Mouse (Mus musculus) urinary bladder, postnatal 14 days (tissue): ENCODE measurements around the gene Pla2g2e.
"Not testable (repeated sequence)": the region's sequence is repeated elsewhere in the genome, so short reads cannot be mapped to it uniquely, and the experiment has no call there.

Experiments
- DNase-seq: peaks from one replicate; pipeline ENCODE4 v3.0.0; 2021; ENCODE audit warnings: low spot score

Gene Pla2g2e

DNA sequence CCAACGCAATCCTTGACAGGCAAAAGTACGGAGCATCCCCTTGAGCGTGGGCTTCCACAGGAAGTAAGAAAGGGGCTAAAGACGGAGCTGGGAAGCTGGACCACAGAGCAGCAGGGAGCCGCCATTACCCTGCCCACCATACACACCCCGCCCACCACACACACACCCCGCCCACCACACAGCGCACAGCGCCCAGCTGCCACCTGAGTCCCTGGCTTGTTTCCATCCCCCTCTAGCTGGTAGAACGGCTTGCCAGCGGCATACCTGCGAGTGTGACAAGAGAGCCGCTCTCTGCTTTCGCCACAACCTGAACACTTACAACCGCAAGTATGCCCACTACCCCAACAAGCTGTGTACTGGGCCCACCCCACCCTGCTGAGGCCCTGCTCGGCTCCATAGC, 4.4 kb downstream of the Pla2g2e start:
- no peak for DNase-seq

DNA sequence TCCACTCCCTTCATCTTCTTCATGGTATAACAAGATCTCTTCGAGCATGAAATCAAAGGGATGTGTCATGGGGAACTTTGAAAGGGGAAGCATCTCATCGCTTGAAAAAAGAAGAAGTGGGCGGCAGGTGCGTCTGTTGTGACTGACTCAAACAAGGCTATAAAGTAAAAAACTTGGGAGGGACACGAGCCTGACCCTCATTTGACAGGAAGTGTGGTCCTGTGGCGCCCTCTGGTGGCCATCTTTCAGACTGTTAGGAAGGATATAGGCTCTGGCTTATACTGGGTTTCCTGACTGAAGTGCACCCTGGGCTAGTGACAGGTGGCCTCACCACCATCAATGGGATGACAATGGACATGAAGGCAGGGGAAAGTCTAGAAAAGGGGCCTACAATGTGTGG, 6.5 kb downstream of the Pla2g2e start:
- DNase-seq: peak; percentile 91

DNA sequence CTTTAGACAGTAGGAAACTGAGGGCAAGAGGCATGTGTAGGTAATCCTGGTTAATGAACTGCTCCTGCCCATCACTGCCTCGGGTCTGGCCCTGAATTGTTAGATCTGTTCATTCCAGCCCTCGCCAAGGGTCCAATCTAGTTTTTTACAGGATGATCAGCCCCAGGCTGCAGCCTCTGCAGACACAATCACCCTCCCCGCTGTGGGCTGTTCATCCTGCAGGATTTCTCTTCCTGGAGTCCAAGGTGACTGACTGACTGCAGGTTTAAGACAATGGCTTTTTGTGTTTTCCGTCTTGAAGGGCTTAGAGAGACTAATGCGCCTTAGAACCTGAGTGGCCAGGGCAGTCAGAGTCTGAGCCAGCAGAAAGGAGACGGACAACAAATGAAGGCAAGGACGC, 11.4 kb downstream of the Pla2g2e start:
- no peak for DNase-seq

DNA sequence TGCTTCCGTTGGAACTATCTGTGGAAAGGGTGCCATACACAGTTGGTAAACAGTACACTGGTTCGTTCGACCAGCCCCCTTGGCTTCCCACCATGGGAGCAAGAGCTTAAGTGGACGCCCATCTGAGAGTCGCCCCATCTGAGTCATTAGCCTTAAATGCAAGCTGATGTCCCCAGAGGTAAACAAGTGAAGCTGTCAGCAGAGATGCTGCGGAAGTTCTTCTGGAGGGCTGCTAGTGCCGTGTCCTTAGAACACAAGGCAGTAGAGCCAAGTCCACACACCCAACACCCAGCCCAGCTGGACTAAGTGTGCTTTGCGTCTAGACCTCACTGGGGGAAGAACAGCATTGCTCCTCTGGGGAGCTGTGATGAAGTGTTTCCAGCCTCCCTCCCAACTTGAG, 11.9 kb downstream of the Pla2g2e start:
- peak; percentile 42 for DNase-seq

DNA sequence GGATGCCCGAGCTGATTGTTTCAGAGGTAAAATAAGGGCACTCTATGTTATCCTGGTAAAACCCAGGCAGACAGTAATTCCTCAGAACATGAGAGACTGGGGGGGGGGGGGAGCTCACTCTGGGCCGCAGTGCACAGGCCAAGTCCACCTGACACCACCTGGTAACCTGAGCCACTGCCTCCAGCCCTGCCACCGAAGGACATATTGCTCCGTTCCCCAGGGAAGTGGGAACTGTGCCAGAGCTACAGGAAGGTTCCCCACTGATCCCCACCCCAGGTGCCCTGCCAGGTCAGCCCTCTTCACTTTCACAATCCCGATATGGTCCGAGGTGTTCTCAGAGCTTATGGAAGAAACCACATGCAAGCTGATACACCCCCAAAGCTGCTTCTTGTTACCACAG, 14.9 kb downstream of the Pla2g2e start:
- DNase-seq: peak; percentile 28

DNA sequence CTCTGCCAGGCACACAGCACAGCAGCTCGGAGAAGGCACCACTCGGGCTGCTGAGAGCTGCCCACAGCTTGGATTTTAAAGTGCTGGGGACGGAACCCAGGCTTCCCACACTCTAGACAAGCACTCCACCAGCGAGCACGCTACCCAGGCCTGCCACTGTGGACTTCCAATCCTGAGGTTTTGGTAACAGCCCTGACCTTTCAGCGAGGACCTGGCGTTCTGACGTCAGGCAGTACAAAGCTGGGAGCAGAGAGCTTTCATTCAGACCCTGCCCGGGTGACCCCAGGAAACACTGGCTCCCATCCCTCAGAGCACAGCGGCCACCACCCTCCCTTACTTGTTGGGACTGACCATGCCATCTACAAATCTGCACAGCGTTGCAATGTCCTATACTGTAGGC, 16.0 kb downstream of the Pla2g2e start:
- DNase-seq: not testable (repeated sequence)

DNA sequence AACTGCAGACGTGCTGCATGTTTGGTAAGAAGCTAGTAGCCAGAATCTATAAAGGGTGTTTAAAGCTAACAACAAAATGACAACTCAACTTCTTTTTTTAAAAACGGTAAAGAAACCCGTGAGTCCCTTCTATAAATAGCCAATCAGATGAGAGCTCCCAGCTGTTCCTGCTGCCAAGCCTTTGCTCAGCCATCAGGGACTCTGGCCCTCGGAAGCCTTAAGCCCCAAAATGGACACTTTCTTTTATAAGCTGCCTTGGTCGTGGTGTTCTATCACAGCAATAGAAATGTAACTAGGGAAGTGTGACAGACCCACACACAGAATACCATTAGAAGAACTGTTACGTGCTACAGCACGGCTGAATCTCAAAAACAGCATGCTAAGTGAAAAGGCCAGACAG, 21.6 kb downstream of the Pla2g2e start:
- no peak for DNase-seq

DNA sequence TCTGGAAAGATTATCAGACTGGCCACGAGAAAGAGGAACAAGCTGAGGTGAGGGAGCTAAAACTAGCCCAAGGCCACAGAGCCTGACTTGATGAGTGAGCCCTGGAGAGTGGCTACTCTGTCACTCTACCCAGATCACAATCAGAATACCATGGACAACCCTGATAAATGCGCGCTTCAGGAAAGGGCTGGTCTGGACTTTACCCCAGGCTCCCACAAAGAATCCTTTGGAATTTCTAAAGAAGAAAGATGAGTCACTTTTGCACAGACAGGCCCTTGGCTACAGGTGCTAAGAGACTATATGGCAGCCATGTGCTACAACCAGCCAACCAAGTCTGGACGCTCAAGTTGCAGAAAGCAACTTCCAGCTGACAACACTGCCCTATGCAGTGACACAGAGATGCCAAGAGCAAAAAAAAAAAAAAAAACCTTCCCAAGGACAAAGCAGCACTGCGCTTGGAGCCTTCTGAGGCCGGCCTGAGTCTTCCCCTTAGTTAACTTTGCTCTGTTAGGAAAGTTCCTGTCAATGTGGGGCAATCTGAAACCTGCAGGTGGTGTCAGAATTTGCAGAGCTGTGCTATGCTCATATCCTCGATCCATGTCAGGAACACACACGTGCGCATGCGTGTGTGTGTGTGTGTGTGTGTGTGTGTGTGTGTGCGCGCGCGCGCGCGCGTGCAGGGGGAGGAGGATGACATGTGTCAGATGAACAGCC, 28.0 kb downstream of the Pla2g2e start:
- no peak for DNase-seq

DNA sequence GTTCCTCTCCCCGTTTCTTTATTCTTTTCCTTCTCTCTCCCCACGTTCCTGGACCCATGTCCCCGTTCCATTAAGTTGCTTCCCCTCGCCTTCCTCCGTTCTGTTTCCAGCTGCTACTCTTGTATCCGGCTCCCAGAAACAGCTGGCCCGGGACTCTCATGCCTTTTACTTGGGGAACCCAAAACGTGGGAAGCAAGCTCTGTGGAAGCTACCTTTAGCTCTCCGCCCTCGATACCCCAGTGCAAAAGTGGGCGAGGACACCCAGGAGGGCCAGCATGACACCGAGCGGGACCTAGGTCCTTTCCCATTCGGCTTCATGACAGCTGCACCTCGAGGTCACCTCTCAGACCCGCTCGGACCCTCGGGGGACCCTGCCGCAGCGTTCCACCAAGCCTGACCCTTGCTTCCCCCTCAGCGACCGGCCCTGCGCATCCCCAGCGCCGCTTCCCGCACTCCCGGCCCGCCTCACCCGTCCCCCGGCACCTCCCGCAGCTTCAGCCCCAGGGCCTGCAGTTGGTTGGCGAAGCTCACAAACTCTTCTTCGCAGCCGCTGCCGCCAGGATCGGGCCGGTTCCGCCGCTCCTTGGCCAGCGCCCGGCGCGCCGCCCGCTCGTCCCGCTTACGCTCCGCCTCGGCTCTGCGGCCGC, 35.5 kb downstream of the Pla2g2e start:
- DNase-seq: peak; percentile 36

DNA sequence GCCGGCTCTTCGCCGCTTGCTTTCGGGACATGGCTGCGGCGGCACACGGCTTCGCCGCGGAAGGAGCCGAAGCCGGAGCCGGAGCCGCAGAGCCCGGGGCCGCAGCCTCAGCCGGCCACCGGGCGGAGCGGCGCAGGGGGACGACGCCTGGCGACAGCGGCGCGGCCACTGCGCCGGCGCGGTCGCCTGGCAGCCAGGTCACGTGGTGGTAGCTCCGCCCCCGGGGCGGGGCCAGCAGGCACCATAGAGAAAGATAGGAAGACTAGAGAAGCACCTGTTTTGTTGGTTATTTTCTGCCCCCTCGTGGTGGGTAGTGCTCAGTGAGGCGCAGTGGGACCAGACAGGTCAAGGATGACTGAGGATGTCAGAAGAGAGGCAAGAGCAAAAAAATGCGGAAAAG, 36.1 kb downstream of the Pla2g2e start, which contains the start of gene Otud3:
Gene Otud3, minus strand, starts transcription at position 149 of the 400 bp plus-strand sequence.
- peak; percentile 94 for DNase-seq

DNA sequence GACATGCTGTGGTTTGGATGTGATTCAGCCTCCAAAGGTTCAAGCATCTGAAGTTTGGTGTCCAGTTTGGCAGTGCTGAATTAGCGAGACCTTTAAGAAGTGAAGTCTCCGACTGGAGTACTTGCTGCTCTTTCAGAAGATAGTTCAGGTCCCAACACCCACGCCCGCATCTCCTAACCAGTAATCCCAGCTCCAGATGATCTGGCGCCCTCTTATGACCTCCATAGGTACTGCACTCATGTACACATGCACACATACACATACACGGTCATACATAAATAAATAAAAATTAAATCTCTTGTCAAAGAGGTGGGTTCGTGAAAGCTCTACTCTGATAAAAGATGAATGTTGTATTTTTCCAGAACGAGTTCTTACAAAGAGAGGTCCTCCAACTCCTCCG, 39.5 kb downstream of the Pla2g2e start:
- no peak for DNase-seq

DNA sequence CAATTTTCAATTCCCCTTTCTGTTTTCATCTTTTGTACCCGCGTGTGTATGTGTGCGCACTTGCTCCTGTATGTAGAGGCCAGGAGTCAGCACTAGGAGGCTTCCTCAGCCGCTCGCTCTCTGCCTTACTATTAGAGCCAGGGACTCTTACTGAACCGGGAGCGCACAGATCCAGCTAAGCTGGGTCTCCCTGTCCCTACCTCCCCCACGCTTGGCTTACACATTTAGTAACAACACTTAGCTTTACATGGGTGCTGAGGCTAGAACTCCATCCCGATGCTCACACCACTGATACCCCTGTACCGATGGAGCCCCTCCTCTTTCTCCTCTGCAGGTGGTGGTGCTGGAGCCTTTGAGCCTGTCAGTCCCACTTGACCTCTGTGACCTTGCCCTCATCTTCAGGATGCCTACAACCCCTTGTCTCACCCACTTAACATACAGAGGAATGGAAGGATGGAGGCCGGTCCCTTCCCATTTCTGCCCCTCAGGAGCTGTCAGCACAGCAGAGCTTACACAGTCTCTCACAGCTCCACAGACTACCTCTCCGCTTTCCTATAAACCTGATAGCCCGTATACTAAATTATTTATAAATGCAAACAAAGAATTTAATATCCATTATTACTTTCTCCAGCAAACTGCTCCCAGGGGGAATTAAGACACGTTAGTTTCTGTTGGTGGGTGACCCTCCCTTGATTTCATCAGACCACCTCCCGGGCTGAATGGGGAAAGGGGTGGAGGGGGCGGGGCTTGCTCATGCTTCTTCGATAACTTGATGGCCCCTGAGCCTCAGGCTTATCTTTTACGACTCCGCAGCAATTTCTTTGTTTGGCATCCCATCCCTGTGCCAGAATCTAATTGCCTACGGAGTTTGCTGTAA, 43.8 kb downstream of the Pla2g2e start:
- no peak for DNase-seq

DNA sequence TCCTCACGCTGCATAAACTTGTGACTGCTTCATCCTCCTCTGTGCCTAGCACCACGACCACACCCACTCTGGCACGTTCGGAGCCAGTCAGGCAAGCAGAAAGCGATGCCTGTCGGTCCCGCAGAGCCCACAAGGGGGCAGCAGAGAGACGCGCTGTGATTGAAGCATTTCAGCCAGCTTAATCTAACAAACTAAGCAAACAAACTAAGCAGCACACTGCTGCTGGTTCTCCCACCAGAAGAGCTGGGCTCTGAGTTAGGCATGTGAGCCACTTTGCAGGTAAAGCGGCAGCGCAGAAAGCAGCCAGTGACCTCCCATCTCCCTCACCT, 44.4 kb downstream of the Pla2g2e start:
- peak; percentile 98 for DNase-seq

DNA sequence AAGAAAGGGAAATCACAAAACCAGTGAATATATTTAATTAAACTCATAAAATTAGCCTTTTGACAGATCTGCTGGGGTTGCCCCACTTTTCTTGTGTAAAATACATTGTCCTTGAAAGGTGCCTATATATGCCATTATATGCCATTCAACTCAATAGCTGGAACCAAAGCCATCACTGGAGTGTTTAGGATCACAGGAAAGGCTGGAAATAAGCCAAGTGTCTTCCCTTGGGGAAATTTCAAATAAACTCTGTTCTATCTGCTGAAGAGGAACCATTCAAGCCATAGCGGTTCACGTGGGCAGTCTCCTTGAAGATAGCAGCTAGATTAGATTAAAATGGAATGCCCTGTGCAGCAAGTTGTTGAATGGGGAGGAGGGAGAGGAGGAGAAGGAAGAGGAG, 47.8 kb downstream of the Pla2g2e start:
- no peak for DNase-seq
